Mouse (Mus musculus): ENCODE results near the gene Exoc3l2. TPM values are rescaled to one million over a fixed set of nuclear protein-coding genes. Genes with fewer than 3 reads are reported as not detected.

Exoc3l2 gene
- polyA plus RNA-seq, 1 experiment from 2014 or later, result 2.7 TPM

DNA sequence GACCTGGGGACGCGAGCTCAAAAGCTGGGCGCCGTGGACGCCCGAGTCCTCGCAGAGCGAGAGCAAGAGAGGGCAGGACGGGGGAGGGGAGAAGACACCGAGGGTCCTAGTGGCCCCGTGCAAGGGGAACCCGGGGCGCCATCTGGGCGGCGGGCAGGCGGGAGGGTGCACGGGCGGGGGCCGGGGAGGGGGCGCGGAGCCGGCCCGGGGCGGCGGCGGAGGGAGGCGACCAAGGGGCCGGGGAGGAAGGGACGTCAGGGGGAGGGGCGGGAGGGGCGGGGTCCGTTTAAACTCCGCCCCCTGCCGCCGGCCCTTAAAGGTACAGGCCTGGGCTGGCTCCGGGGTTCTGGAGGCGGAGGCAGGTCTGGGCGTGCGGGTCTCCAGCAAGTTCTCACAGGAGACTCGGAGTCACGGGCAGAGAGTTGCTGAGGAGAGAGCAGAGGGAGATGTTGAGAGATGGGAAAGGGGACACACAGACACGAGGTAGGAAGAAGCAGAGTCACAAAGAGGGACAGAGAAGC, 4.5 kb upstream of the Exoc3l2 start, which contains the start of gene Mark4:
Gene Mark4 (minus strand): TSS at position 231 of the 521 bp plus-strand sequence.
- 0% methylated on average over 26 of the region's 42 CpGs for WGBS (ENCODE audit: insufficient replicate concordance)
- Histone ChIP-seq H3K9me3 (replicated peaks; ENCODE audit: control insufficient read depth, low read length) (no peaks in the 10 kb centered on the region), H3K27me3 (ENCODE audit: control insufficient read depth, insufficient read depth, low read length) (no peaks in the 10 kb centered on the region), H3K4me1 (ENCODE audit: control insufficient read depth, insufficient read depth, low read length) (peaks cover 26% of the 10 kb centered on the region), H3K9ac (ENCODE audit: low read depth, low read length) (peak within 1 kb of the TSS; percentile 92), H3K36me3 (ENCODE audit: control insufficient read depth, insufficient read depth, low read length) (no peaks in the 10 kb centered on the region), H3K4me3 (ENCODE audit: low read depth, low read length) (peak within 1 kb of the TSS; percentile 98), H3K4me2 (peak within 1 kb of the TSS; percentile 97), H3K27ac (ENCODE audit: low read depth, low read length) (peak within 1 kb of the TSS; percentile 77)
- ATAC-seq (replicated peaks; ENCODE audit: insufficient number of reproducible peaks, low FRiP score, low TSS enrichment), result peak; percentile 82

DNA sequence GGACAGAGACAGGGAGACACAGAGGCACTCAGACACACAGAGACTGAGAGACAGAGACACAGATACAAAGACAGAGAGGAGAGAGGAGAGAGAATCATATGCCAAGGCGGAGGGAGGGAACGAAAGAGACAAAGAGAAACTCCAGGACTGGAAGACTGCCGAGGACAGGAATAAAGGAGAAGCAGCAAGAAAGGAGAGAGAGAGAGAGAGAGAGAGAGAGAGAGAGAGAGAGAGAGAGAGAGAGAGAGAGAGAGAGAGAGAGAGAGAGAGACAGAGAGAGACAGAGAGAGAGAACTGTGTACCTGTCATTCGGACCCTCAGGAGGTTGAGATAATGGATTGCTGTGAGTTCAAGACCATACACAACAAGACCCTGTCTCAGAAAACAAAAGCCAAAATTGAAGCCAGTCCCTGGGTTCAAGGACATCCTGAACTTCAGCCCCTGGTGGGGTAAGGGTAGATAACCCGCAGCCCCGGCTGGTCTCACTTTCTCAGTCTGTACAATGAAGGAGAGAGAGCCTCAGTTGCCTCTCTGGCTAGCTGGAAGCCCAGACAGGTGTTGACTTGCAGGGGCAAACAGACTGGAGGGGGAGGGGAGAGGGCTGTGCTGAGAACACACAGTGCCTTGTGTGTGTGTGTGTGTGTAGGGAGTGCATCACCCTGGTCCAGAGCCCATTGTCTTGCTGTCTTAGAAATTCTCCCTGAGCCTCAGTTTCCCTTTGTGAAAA, 3.8 kb upstream of the Exoc3l2 start:
- no peak; the same call in 1 of the 2 replicates for ATAC-seq (replicated peaks; ENCODE audit: insufficient number of reproducible peaks, low FRiP score, low TSS enrichment)
- Histone ChIP-seq H3K36me3 (ENCODE audit: control insufficient read depth, insufficient read depth, low read length) (no peaks in the 10 kb centered on the region), H3K4me1 (ENCODE audit: control insufficient read depth, insufficient read depth, low read length) (peaks cover 26% of the 10 kb centered on the region), H3K4me3 (ENCODE audit: low read depth, low read length) (peak overlapping the region; percentile 98), H3K9me3 (replicated peaks; ENCODE audit: control insufficient read depth, low read length) (no peaks in the 10 kb centered on the region), H3K9ac (ENCODE audit: low read depth, low read length) (peak overlapping the region; percentile 92), H3K27ac (ENCODE audit: low read depth, low read length) (0 out of 2 replicates have a peak overlapping the region, but pooled peaks have one; percentile 8), H3K27me3 (ENCODE audit: control insufficient read depth, insufficient read depth, low read length) (no peaks in the 10 kb centered on the region), H3K4me2 (peak overlapping the region; percentile 97)
- WGBS (ENCODE audit: insufficient replicate concordance), result 26% methylated on average over 6 of the region's 6 CpGs

DNA sequence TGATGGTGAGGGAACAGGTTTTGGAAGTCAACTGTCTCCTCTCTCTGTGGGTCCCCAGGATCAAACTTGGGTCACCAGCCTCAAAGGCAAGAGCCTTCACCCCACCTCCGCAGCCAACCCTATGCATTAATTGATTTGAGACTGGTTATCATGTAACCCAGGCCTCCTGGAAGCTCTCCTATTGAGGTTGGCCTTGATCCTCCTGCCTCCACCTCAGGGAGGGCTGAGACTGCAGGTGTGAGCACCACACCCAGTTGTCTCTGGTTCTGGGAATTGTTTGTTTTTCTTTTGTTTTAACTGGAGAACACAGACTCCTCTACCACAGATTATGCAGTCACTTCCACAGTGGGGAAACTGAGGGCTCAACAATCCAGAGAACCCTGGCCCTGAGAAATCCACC, 2.6 kb upstream of the Exoc3l2 start:
- Histone ChIP-seq H3K4me1 (ENCODE audit: control insufficient read depth, insufficient read depth, low read length) (peaks cover 26% of the 10 kb centered on the region), H3K4me2 (no peak overlapping the region), H3K27me3 (ENCODE audit: control insufficient read depth, insufficient read depth, low read length) (peaks cover 7% of the 10 kb centered on the region; the same call in 1 of the 2 replicates), H3K4me3 (ENCODE audit: low read depth, low read length) (no peak overlapping the region), H3K9me3 (replicated peaks; ENCODE audit: control insufficient read depth, low read length) (no peaks in the 10 kb centered on the region), H3K36me3 (ENCODE audit: control insufficient read depth, insufficient read depth, low read length) (no peaks in the 10 kb centered on the region), H3K27ac (ENCODE audit: low read depth, low read length) (no peak overlapping the region), H3K9ac (ENCODE audit: low read depth, low read length) (no peak overlapping the region)
- ATAC-seq (replicated peaks; ENCODE audit: insufficient number of reproducible peaks, low FRiP score, low TSS enrichment), result no peak
- WGBS (ENCODE audit: insufficient replicate concordance), result 63% methylated on average over 1 of the region's 1 CpGs

- H3K4me3 ChIP-seq (ENCODE audit: low read depth, low read length), result no peak overlapping the region
- H3K4me2 ChIP-seq, result no peak overlapping the region
- no peak for ATAC-seq (replicated peaks; ENCODE audit: insufficient number of reproducible peaks, low FRiP score, low TSS enrichment)
- H3K27me3 ChIP-seq (ENCODE audit: control insufficient read depth, insufficient read depth, low read length), result peaks cover 7% of the 10 kb centered on the region; the same call in 1 of the 2 replicates
- 10% methylated on average over 6 of the region's 6 CpGs for WGBS (ENCODE audit: insufficient replicate concordance)
- no peak overlapping the region for H3K9ac ChIP-seq (ENCODE audit: low read depth, low read length)
- H3K27ac ChIP-seq (ENCODE audit: low read depth, low read length), result no peak overlapping the region
- peaks cover 21% of the 10 kb centered on the region for H3K4me1 ChIP-seq (ENCODE audit: control insufficient read depth, insufficient read depth, low read length)
- no peaks in the 10 kb centered on the region for H3K9me3 ChIP-seq (replicated peaks; ENCODE audit: control insufficient read depth, low read length)
- H3K36me3 ChIP-seq (ENCODE audit: control insufficient read depth, insufficient read depth, low read length), result no peaks in the 10 kb centered on the region
These were observed 1.6 kb upstream of the Exoc3l2 start for GRCm38 (mm10) chr7:19461488-19461887.

DNA sequence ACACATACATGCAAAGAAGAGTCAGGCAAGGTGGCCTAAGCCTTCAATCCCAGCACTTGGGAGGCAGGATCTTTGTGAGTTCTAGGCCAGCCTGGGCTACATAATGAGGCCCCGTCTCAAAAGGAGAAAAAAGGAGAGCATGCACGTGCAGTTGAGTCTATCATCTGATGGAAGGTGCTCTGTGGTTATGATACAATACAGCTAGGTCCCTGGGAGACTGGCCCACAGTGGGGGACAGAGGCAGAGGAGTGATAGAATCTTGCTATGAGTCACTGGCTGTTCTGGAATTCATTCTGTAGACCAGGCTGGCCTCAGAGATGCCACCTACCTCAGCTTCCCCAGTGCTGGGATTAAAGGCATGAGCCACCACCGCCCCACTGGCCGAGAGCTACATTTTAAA, 688 bp upstream of the Exoc3l2 start:
- peaks cover 16% of the 10 kb centered on the region for H3K4me1 ChIP-seq (ENCODE audit: control insufficient read depth, insufficient read depth, low read length)
- H3K36me3 ChIP-seq (ENCODE audit: control insufficient read depth, insufficient read depth, low read length), result no peaks in the 10 kb centered on the region
- no peaks in the 10 kb centered on the region for H3K9me3 ChIP-seq (replicated peaks; ENCODE audit: control insufficient read depth, low read length)
- no peak overlapping the region for H3K9ac ChIP-seq (ENCODE audit: low read depth, low read length)
- WGBS (ENCODE audit: insufficient replicate concordance), result 53% methylated on average over 4 of the region's 4 CpGs
- ATAC-seq (replicated peaks; ENCODE audit: insufficient number of reproducible peaks, low FRiP score, low TSS enrichment), result no peak
- H3K27me3 ChIP-seq (ENCODE audit: control insufficient read depth, insufficient read depth, low read length), result peaks cover 7% of the 10 kb centered on the region; the same call in 1 of the 2 replicates
- no peak overlapping the region for H3K4me3 ChIP-seq (ENCODE audit: low read depth, low read length)
- peak overlapping the region; percentile 50; the same call in 1 of the 2 replicates for H3K4me2 ChIP-seq
- H3K27ac ChIP-seq (ENCODE audit: low read depth, low read length), result no peak overlapping the region; the same call in 1 of the 2 replicates

GRCm38 (mm10) chr7:19464367-19465307, 1.5 kb downstream of the Exoc3l2 start:
- Histone ChIP-seq H3K27me3 (ENCODE audit: control insufficient read depth, insufficient read depth, low read length) (peaks cover 14% of the 10 kb centered on the region), H3K27ac (ENCODE audit: low read depth, low read length) (peak overlapping the region; percentile 12; the same call in 1 of the 2 replicates), H3K4me3 (ENCODE audit: low read depth, low read length) (peak overlapping the region; percentile 31), H3K9me3 (replicated peaks; ENCODE audit: control insufficient read depth, low read length) (no peaks in the 10 kb centered on the region), H3K36me3 (ENCODE audit: control insufficient read depth, insufficient read depth, low read length) (no peaks in the 10 kb centered on the region), H3K4me1 (ENCODE audit: control insufficient read depth, insufficient read depth, low read length) (peaks cover 10% of the 10 kb centered on the region), H3K4me2 (peak overlapping the region; percentile 50), H3K9ac (ENCODE audit: low read depth, low read length) (peak overlapping the region; percentile 50; the same call in 1 of the 2 replicates)
- 7% methylated on average over 22 of the region's 22 CpGs for WGBS (ENCODE audit: insufficient replicate concordance)
- 0 out of 2 replicates have a peak, but pooled peaks have one; percentile 4 for ATAC-seq (replicated peaks; ENCODE audit: insufficient number of reproducible peaks, low FRiP score, low TSS enrichment)

DNA sequence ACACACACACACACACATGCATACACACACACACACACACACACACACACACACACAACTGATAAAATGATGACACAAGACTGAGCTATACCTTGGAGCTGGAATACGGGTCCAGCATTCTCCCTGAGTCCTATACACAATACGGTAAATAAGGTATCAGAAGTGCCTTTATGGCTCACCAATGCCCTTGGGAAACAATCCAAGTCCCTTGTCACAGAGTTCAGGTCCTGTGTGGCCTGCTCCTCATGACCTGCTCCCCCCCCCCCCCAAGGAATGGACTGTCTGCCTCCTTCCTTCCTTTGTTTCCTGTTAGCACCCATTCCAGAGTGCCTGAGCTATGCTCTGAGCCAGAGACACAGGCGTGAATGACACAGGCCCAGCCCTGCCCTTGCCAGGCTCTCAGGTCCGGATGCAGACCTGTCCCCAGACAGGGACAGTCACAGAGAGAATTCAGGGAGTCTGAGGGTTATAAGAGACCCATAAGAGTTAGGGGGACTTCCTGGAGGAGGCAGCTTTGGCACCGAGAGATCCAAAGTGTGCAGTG, 3.5 kb downstream of the Exoc3l2 start:
- no peak overlapping the region for H3K27ac ChIP-seq (ENCODE audit: low read depth, low read length)
- peaks cover 25% of the 10 kb centered on the region for H3K27me3 ChIP-seq (ENCODE audit: control insufficient read depth, insufficient read depth, low read length)
- no peak overlapping the region for H3K4me3 ChIP-seq (ENCODE audit: low read depth, low read length)
- H3K4me2 ChIP-seq, result no peak overlapping the region
- peaks cover 10% of the 10 kb centered on the region for H3K4me1 ChIP-seq (ENCODE audit: control insufficient read depth, insufficient read depth, low read length)
- H3K9me3 ChIP-seq (replicated peaks; ENCODE audit: control insufficient read depth, low read length), result no peaks in the 10 kb centered on the region
- H3K36me3 ChIP-seq (ENCODE audit: control insufficient read depth, insufficient read depth, low read length), result no peaks in the 10 kb centered on the region
- no peak overlapping the region for H3K9ac ChIP-seq (ENCODE audit: low read depth, low read length)
- WGBS (ENCODE audit: insufficient replicate concordance), result 47% methylated on average over 5 of the region's 5 CpGs
- no peak for ATAC-seq (replicated peaks; ENCODE audit: insufficient number of reproducible peaks, low FRiP score, low TSS enrichment)

- no peak for ATAC-seq (replicated peaks; ENCODE audit: insufficient number of reproducible peaks, low FRiP score, low TSS enrichment)
These were observed 4.5 kb downstream of the Exoc3l2 start for GRCm38 (mm10) chr7:19467638-19468037.

More at GRCm38 (mm10) chr7:19467638-19468037, 4.5 kb downstream of the Exoc3l2 start:
- Histone ChIP-seq H3K9ac (ENCODE audit: low read depth, low read length) (no peak overlapping the region), H3K27me3 (ENCODE audit: control insufficient read depth, insufficient read depth, low read length) (peaks cover 34% of the 10 kb centered on the region), H3K36me3 (ENCODE audit: control insufficient read depth, insufficient read depth, low read length) (no peaks in the 10 kb centered on the region), H3K4me1 (ENCODE audit: control insufficient read depth, insufficient read depth, low read length) (peaks cover 7% of the 10 kb centered on the region), H3K4me2 (no peak overlapping the region), H3K4me3 (ENCODE audit: low read depth, low read length) (no peak overlapping the region), H3K9me3 (replicated peaks; ENCODE audit: control insufficient read depth, low read length) (no peaks in the 10 kb centered on the region), H3K27ac (ENCODE audit: low read depth, low read length) (no peak overlapping the region)
- 42% methylated on average over 6 of the region's 6 CpGs for WGBS (ENCODE audit: insufficient replicate concordance)

All from heart, embryonic 11.5 days (tissue).